Mouse (Mus musculus) lung, embryonic 16.5 days (tissue): ENCODE measurements around the gene Pabpc4. TPM values are rescaled to one million over a fixed set of nuclear protein-coding genes. Genes with fewer than 3 reads are reported as not detected.

Experiments
- ATAC-seq: fragments of 200-750 bp; cut with Nextera tagmentation; 2 replicates; pipeline ENCODE4 v1.8.0; 2017; ENCODE audit warnings: low read depth, mild to moderate bottlenecking, moderate library complexity
- H3K27ac ChIP-seq: fragments of 300-500 bp; sonication (generic); 2 replicates; pipeline ENCODE4 v1.5.1; 2014; ENCODE audit warnings: mild to moderate bottlenecking, control low read depth, low read length
- H3K27me3 ChIP-seq: fragments of 300-500 bp; sonication (generic); 2 replicates; pipeline ENCODE4 v1.6.1; 2014; ENCODE audit warnings: low read depth, low read length, mixed read lengths; ENCODE audit not compliant: control insufficient read depth, insufficient read depth
- H3K36me3 ChIP-seq: fragments of 300-500 bp; sonication (generic); 2 replicates; pipeline ENCODE4 v1.6.1; 2014; ENCODE audit warnings: low read length; ENCODE audit not compliant: control insufficient read depth, insufficient read depth
- H3K4me1 ChIP-seq: fragments of 300-500 bp; sonication (generic); replicated peaks from 2 replicates; pipeline ENCODE4 v1.6.1; 2014; ENCODE audit warnings: low read length, mixed read lengths; ENCODE audit not compliant: control insufficient read depth, insufficient read depth
- H3K4me2 ChIP-seq: fragments of 300-500 bp; sonication (generic); 2 replicates; pipeline ENCODE4 v1.6.1; 2014; ENCODE audit warnings: low read depth, low read length, control low read depth
- H3K4me3 ChIP-seq: fragments of 300-500 bp; sonication (generic); 2 replicates; pipeline ENCODE4 v1.5.1; 2014; ENCODE audit warnings: mild to moderate bottlenecking, low read length, control low read depth
- H3K9ac ChIP-seq: fragments of 300-500 bp; sonication (generic); 2 replicates; pipeline ENCODE4 v1.6.1; 2014; ENCODE audit warnings: low read length, control low read depth
- H3K9me3 ChIP-seq: fragments of 300-500 bp; sonication (generic); 2 replicates; pipeline ENCODE4 v1.6.1; 2016; ENCODE audit warnings: low read length; ENCODE audit not compliant: control insufficient read depth
- WGBS: fragments of 180-500 bp; shearing (Covaris S2); extraction: QIAGEN DNeasy Blood & Tissue Kit; methylation state at CpG from one replicate; pipeline ENCODE4 v1.1.7; 2014; 5-methylcytosine and 5-hydroxymethylcytosine counted together
- polyA plus RNA-seq: library from polyadenylated mRNA; unstranded; fragments of >200 nt; fragmentation: Nextera tagmentation; extraction: Ambion mirVana; gene quantifications from 2 replicates; pipeline ENCODE4 v1.2.1, GENCODE M21; 2015

Gene Pabpc4
- polyA plus RNA-seq, 1 experiment from 2014 or later, result 25.4 TPM

DNA sequence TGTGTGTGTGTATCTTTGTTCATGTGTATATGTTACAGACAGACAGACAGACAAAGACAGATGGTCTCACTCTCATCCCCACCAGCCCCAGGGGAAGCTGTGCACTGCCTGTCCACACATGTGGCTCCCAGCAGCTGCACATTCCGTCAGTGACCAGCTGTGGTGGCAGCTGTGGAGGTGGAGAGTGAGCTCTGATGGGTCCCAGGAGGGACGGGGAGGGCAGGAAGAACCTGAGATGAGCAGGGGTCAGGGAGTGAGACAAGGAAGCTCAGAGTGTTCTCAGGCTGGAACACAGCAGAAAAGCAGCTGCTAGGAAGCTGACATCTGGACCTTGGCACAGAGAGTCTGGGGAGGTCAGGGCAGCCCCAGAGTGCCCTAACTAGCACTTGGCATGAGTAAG lies 33.9 kb upstream of the Pabpc4 start:
- H3K4me1 ChIP-seq, result peaks cover 16% of the 10 kb centered on the region
- WGBS, result 21% methylated on average over 2 of the region's 2 CpGs

GRCm38 (mm10) chr4:123229166-123229565 lies 33.0 kb upstream of the Pabpc4 start:
- 46% methylated on average over 11 of the region's 11 CpGs for WGBS
- H3K9me3 ChIP-seq, result no peaks in the 10 kb centered on the region
- no peak overlapping the region for H3K27ac ChIP-seq
- no peak overlapping the region for H3K4me3 ChIP-seq
- no peak overlapping the region for H3K4me2 ChIP-seq
- H3K27me3 ChIP-seq, result peaks cover 8% of the 10 kb centered on the region; the same call in 1 of the 2 replicates
- H3K4me1 ChIP-seq, result peaks cover 21% of the 10 kb centered on the region
- ATAC-seq, result peak; percentile 15
- H3K36me3 ChIP-seq, result no peaks in the 10 kb centered on the region
- no peak overlapping the region for H3K9ac ChIP-seq

More for the DNA sequence above, 33.9 kb upstream of the Pabpc4 start:
- peak overlapping the region; percentile 45 for H3K27ac ChIP-seq
- no peaks in the 10 kb centered on the region for H3K9me3 ChIP-seq
- H3K9ac ChIP-seq, result no peak overlapping the region
- H3K27me3 ChIP-seq, result peaks cover 8% of the 10 kb centered on the region; the same call in 1 of the 2 replicates
- no peaks in the 10 kb centered on the region for H3K36me3 ChIP-seq
- no peak overlapping the region for H3K4me2 ChIP-seq
- ATAC-seq, result peak; percentile 79
- no peak overlapping the region for H3K4me3 ChIP-seq

- H3K4me2 ChIP-seq, result no peak overlapping the region
- no peak overlapping the region for H3K27ac ChIP-seq
- H3K4me1 ChIP-seq, result peaks cover 19% of the 10 kb centered on the region
- 79% methylated on average over 3 of the region's 3 CpGs for WGBS
- H3K36me3 ChIP-seq, result no peaks in the 10 kb centered on the region
- no peak overlapping the region for H3K4me3 ChIP-seq
- H3K9me3 ChIP-seq, result no peaks in the 10 kb centered on the region
- ATAC-seq, result no peak
- H3K27me3 ChIP-seq, result peaks cover 15% of the 10 kb centered on the region; the same call in 1 of the 2 replicates
- H3K9ac ChIP-seq, result no peak overlapping the region
Observed at GRCm38 (mm10) chr4:123232841-123233240, 29.3 kb upstream of the Pabpc4 start.

GRCm38 (mm10) chr4:123233492-123234084 lies 28.6 kb upstream of the Pabpc4 start, which contains the start of gene Heyl:
Heyl (plus strand) TSS chr4:123233556.
- no peaks in the 10 kb centered on the region for H3K9me3 ChIP-seq
- peaks cover 18% of the 10 kb centered on the region for H3K4me1 ChIP-seq
- H3K4me2 ChIP-seq, result peak within 1 kb of the TSS; percentile 82
- peak within 1 kb of the TSS; percentile 64 for H3K9ac ChIP-seq
- WGBS, result 2% methylated on average over 49 of the region's 52 CpGs
- H3K27ac ChIP-seq, result no peak within 1 kb of the TSS; the same call in 1 of the 2 replicates
- peak within 1 kb of the TSS; percentile 52 for H3K4me3 ChIP-seq
- no peaks in the 10 kb centered on the region for H3K36me3 ChIP-seq
- ATAC-seq, result peak; percentile 74
- H3K27me3 ChIP-seq, result peaks cover 23% of the 10 kb centered on the region

DNA sequence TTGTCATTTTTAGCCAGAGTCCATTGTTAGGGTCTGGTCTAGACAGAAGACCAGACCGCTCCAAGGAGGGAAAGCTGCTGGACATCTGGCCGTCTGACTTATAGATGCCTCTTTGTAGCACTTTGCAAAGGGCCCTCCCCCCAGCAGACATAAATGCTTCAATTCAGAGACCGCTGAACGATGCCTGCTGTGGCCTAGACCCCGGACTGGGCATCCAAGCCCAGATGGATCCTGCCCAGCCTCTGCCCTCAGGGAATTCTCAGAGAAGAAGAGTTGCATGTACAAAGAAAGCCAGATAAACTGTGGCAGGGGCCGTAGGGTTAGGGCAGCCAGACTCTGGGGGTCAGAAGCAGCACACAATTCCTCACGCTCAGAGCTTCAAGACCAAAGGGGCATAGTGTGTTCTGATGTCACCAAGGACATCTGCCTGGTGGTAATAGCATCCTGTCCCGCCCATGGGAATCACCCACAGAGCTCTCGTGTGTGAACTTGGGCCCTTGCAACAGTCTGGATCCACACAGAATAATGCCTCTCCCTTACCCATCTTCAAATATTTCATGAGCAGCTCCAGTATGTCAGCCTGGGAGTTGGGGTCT lies 26.2 kb upstream of the Pabpc4 start:
- 65% methylated on average over 9 of the region's 9 CpGs for WGBS
- H3K4me1 ChIP-seq, result peaks cover 26% of the 10 kb centered on the region
- H3K9me3 ChIP-seq, result no peaks in the 10 kb centered on the region
- H3K36me3 ChIP-seq, result no peaks in the 10 kb centered on the region
- H3K4me2 ChIP-seq, result peak overlapping the region; percentile 6
- ATAC-seq, result no peak
- peak overlapping the region; percentile 15 for H3K4me3 ChIP-seq
- peaks cover 37% of the 10 kb centered on the region for H3K27me3 ChIP-seq
- H3K27ac ChIP-seq, result peak overlapping the region; percentile 11; the same call in 1 of the 2 replicates
- no peak overlapping the region for H3K9ac ChIP-seq

GRCm38 (mm10) chr4:123236431-123237031 lies 25.6 kb upstream of the Pabpc4 start:
- Histone ChIP-seq H3K4me1 (peaks cover 26% of the 10 kb centered on the region), H3K36me3 (no peaks in the 10 kb centered on the region), H3K4me2 (peak overlapping the region; percentile 6), H3K9me3 (no peaks in the 10 kb centered on the region), H3K27ac (no peak overlapping the region; the same call in 1 of the 2 replicates), H3K27me3 (peaks cover 37% of the 10 kb centered on the region), H3K9ac (no peak overlapping the region), H3K4me3 (peak overlapping the region; percentile 14; the same call in 1 of the 2 replicates)
- peak; percentile 39 for ATAC-seq
- WGBS, result 57% methylated on average over 13 of the region's 13 CpGs

DNA sequence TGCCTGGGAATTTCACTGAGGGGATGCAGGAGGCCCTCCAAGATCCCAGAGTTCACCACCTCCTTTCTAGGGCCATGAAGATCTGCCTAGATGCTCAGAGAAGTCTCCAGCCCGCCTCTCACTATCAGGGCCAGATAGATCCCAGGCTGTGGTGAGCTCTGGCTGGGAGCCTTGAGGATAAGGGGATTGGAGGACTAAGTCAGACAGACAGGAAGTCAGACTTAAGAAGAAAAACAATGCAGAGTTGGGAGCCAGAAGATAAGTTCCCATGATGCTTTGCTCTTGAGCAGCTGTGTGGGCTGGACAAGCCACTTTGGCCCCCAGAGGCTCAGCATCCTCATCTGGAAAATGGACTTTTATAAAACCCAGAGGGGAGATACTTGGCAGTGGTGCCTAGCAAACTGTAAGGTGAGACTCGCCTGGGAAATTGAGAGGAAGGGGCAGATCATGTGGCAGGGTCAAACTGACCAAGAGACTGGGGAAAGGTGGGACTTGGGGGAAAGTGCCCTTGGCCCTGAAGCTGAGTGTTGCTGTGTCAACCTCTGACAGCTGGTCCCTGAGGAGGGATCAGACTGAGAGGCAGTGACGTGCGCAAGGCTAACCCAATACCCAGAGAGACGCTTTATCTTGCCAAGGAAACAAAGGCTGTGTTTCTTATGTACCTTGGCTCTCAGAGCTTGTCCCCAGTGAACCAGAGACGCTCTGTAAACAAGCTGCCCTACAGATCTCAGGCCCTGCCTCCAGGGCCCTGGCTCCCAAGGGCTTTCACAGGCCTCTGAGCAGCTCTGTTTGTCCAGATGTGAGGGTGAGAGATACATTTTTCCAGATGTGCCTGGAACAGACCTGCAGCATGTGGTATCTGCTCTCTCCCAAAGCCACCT lies 24.5 kb upstream of the Pabpc4 start:
- WGBS, result 41% methylated on average over 6 of the region's 6 CpGs
- 0 out of 2 replicates have a peak overlapping the region, but pooled peaks have one; percentile 2 for H3K4me3 ChIP-seq
- peak overlapping the region; percentile 37 for H3K27ac ChIP-seq
- H3K9me3 ChIP-seq, result no peaks in the 10 kb centered on the region
- peak; percentile 24; the same call in 1 of the 2 replicates for ATAC-seq
- peak overlapping the region; percentile 6; the same call in 1 of the 2 replicates for H3K4me2 ChIP-seq
- H3K9ac ChIP-seq, result no peak overlapping the region
- H3K36me3 ChIP-seq, result no peaks in the 10 kb centered on the region
- peaks cover 26% of the 10 kb centered on the region for H3K4me1 ChIP-seq
- peaks cover 36% of the 10 kb centered on the region for H3K27me3 ChIP-seq

DNA sequence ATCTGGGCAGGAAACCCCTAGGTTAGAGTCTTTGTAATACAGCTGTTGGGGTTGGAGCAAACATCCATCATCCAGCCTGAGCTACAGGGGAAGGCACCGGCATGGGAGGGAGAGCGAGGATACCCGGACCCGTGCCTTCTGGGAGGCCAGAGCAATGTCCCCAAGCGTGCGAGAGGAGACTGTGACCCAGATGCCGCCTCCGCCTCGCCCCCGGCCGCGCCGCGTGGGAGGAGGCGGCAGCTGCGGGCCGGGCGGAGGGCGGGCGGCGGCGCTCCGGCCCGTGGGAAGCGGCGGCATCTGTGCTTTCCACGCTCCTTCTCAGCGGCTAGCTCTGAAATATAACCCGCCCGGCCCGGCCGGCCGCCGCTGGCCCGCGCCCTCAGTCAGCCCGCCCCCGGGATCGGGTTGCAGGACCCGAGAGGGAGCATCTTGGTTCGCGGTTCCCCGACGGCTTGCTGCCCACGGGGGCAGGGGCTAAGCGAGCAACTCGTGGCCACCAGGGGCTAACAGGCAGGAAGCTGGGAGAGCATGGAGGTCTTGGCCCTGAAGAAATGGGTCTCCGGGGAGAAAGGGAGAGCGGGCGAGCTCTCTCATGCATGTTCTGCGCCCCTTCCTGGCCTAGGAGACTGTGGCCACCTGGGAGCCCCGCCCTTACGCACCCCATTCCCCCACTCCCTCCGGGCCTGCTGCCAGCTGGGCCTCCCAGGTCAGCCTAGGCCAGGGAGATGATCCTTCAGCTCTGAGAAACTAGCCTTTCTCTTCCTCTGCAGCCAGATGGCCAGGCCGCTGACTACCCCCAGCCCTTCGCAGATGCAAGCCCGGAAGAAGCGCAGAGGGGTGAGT lies 22.6 kb upstream of the Pabpc4 start:
- Histone ChIP-seq H3K36me3 (no peaks in the 10 kb centered on the region), H3K27me3 (peaks cover 26% of the 10 kb centered on the region), H3K4me1 (peaks cover 18% of the 10 kb centered on the region; the same call in 1 of the 2 replicates), H3K27ac (peak overlapping the region; percentile 14; the same call in 1 of the 2 replicates), H3K4me3 (peak overlapping the region; percentile 39), H3K9me3 (no peaks in the 10 kb centered on the region), H3K4me2 (peak overlapping the region; percentile 59), H3K9ac (peak overlapping the region; percentile 49)
- ATAC-seq, result peak; percentile 66
- 6% methylated on average over 51 of the region's 58 CpGs for WGBS
